Mouse (Mus musculus): ENCODE data around the gene Miga1.

Miga1 gene

GRCm38 (mm10) chr3:152287810-152288209 lies 52.4 kb downstream of the Miga1 start:
- DNase-seq (ENCODE audit: low spot score in 2 of 2) = no peak

- no peak for DNase-seq (ENCODE audit: low spot score in 2 of 2)
Observed at GRCm38 (mm10) chr3:152284759-152285158, 55.4 kb downstream of the Miga1 start.

DNA sequence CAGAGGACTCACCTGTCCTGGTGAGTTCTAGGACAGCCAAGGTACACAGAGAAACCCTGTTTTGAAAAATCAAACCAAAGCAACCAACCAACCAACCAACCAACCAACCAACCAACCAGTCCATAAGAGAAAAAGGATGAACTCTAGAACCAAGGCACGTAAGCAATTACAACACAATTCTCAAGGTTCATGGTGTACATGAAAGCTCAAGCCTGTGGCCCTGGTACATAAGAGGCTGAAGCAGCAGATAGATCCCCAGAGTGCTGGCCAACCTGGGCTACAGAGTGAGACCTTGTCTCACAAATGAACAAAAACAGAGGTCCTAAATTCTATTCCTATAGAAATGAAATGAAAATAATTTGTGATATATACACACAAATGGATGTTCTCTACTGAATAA lies 55.9 kb downstream of the Miga1 start:
- DNase-seq (ENCODE audit: low spot score in 2 of 2) = no peak

DNA sequence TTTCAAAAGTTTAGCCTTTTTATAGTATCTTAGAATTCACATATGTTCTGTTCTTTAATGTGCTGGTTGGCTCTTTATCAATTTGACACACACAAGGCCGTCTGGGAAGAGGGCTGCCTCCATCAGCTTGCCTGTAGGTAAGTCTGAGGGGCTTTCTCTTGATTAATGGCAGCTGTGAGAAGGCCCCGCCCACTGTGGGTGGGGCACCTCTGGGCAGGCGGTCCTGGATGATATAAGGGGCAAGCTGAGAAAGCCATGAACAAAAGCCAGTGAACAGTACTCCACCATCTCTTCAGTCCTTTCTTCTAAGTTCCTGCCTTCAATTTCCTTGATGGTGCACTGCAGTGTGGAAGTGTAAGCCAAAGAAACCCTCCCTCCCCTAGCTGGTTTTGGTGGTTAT lies 58.1 kb downstream of the Miga1 start:
- no peak for DNase-seq (ENCODE audit: low spot score in 2 of 2)

- no peak for DNase-seq (ENCODE audit: low spot score in 2 of 2)
Observed at GRCm38 (mm10) chr3:152278431-152278830, 61.8 kb downstream of the Miga1 start.

- no peak for DNase-seq (ENCODE audit: low spot score in 2 of 2)
Observed at GRCm38 (mm10) chr3:152277912-152278311, 62.3 kb downstream of the Miga1 start.

- DNase-seq (ENCODE audit: low spot score in 2 of 2) = no peak
Observed at GRCm38 (mm10) chr3:152276935-152277334, 63.3 kb downstream of the Miga1 start.

DNA sequence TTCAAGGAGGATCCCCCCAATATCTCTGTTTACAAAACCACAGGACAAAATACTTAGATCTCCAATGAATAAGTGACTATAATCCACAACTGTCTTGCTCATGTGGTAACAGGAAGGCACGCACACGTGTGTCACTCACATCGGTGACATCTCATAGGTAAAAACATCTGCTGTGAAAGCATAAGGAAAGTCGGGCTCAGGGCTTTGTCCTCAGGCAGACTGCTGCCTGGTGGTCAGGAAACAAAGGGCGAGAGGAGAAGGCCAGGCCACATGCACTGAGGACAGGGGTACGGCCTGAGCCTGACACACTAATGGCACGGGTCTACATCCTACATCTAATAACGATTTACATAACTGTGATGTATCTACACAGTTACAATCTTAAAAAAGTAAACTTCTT lies 65.2 kb downstream of the Miga1 start:
- no peak for DNase-seq (ENCODE audit: low spot score in 2 of 2)

- no peak for DNase-seq (ENCODE audit: low spot score in 2 of 2)
Observed at GRCm38 (mm10) chr3:152272974-152273685, 67.1 kb downstream of the Miga1 start.

DNA sequence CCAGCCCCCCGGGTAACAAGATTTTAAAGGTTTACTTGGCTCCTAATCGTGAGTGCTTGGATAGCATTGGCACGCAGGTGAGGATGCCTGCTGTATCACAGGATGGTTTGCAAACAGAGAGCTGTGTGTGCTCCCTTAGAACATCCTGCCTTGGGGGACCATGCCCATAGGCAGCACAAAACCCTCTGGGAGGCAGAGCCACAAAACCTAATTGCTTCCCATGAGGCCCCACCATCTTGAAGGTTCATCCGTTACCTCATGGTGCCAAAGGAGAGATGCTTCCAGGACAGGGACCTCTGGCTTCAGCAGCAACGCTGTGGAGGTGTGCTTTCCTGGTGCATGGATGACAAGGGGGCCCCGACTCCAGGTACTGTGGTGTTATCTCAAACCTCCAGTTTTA lies 68.3 kb downstream of the Miga1 start:
- no peak for DNase-seq (ENCODE audit: low spot score in 2 of 2)

GRCm38 (mm10) chr3:152271071-152271710 lies 69.0 kb downstream of the Miga1 start:
- DNase-seq (ENCODE audit: low spot score in 2 of 2) = no peak

GRCm38 (mm10) chr3:152268099-152268498 lies 72.1 kb downstream of the Miga1 start:
- DNase-seq (ENCODE audit: low spot score in 2 of 2) = no peak

DNA sequence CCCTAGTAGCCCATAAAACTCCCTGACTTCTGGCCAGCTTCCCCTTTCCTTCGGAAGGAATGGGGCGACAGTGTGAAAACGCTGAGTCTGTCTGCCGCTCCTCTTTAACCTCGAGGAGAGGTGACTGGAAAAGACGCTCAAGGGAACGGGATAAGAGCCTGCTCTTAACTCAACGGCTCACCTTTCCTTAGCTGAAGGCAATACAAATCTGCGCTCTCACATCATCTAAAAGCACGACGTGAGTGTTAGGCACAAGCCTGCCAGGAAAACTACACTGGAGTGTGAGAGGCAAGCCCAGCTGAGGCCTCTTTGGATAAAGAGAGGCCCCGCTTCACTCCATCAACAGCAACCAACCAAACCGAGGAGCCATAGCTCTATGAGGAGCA lies 74.2 kb downstream of the Miga1 start, which contains the start of gene Nexn:
Gene Nexn (minus strand): TSS at position 315 of the 386 bp plus-strand sequence.
- DNase-seq (ENCODE audit: low spot score in 2 of 2) = no peak

GRCm38 (mm10) chr3:152265351-152266035 lies 74.7 kb downstream of the Miga1 start:
- no peak for DNase-seq (ENCODE audit: low spot score in 2 of 2)

- no peak for DNase-seq (ENCODE audit: low spot score in 2 of 2)
Observed at GRCm38 (mm10) chr3:152264830-152265229, 75.4 kb downstream of the Miga1 start.

GRCm38 (mm10) chr3:152264374-152264773 lies 75.8 kb downstream of the Miga1 start:
- no peak for DNase-seq (ENCODE audit: low spot score in 2 of 2)

GRCm38 (mm10) chr3:152261948-152262347 lies 78.3 kb downstream of the Miga1 start:
- DNase-seq (ENCODE audit: low spot score in 2 of 2) = no peak

DNA sequence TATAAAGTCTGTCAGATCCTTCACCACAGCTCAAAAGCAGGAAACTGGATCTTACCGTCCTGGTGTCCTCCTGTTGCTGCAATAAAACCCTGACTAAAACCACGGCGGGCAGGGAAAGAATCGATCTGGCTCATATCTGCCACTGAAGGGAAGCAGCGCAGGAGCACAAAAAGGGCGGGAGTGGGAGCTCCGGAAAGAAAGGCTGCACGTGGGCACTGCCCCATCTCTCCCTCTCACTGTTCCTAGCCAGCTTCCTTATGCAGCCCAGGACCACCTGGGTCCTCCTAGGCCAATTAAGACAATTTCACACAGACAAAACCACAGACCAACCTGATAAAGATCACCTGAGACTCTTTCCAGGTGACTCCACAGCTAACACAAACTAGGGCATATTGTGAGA lies 78.8 kb downstream of the Miga1 start:
- DNase-seq (ENCODE audit: low spot score in 2 of 2) = no peak

DNA sequence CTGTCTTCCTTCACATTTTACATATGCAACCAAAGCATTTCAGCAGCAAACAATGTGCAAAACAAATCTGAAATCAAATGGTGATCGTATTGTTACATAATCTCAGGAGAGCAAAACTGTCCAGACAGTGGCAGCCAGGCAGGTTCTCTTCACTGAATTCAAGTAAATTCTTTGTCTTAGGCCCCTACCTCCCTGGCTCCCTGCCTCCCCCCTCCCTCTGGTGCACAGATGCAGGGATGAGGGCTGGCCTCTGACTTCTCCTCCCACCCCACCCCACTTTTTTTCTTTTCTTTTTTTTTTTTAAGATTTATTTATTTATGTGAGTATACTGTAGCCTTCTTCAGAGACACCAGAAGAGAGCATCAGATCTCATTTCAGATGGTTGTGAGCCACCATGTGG lies 79.8 kb downstream of the Miga1 start:
- DNase-seq (ENCODE audit: low spot score in 2 of 2) = no peak

- DNase-seq (ENCODE audit: low spot score in 2 of 2) = peak; percentile 65 to 72
Observed at GRCm38 (mm10) chr3:152259409-152259808, 80.8 kb downstream of the Miga1 start.

- DNase-seq (ENCODE audit: low spot score in 2 of 2) = no peak
Observed at GRCm38 (mm10) chr3:152257528-152257927, 82.7 kb downstream of the Miga1 start.

DNA sequence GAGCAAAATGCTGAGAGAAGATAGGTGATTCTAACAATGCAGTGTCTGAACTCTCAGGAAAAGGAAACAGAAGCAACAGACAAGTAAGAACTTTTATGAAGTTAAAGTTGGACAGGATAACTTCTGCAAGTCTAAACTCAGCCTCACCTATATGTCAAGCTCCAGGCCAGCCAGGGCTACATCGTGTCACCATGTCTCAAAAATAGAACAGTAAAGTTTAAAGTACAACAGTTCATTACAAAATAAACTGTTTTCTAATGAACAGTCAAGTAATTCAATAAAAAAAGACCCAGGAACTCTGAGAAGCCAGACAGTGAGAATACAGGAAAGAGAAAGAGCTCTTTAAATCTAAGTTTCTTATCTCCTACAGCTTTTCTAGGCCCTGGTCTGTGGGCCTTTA lies 89.7 kb downstream of the Miga1 start:
- no peak for DNase-seq (ENCODE audit: low spot score in 2 of 2)

GRCm38 (mm10) chr3:152247708-152248107 lies 92.5 kb downstream of the Miga1 start:
- no peak for DNase-seq (ENCODE audit: low spot score in 2 of 2)
